Mouse (Mus musculus) stomach, embryonic 14.5 days (tissue): ENCODE measurements at regions not wholly inside any gene's neighbourhood (a gene's known extent, or its start where the extent isn't known, plus 50 kb on each side); places are given as distances from the start of the nearest gene placed in this dataset.

Experiments used
- ATAC-seq: fragments of 200-750 bp; cut with Nextera tagmentation; 2 replicates; pipeline ENCODE4 v1.8.0; 2017; ENCODE audit warnings: low read depth, moderate TSS enrichment; ENCODE audit not compliant: insufficient number of reproducible peaks, insufficient read depth, low FRiP score
- H3K27ac ChIP-seq: fragments of 300-500 bp; sonication (generic); 2 replicates; pipeline ENCODE4 v1.5.1; 2014; ENCODE audit warnings: mild to moderate bottlenecking, low read length, moderate library complexity, mixed read lengths
- H3K27me3 ChIP-seq: fragments of 300-500 bp; sonication (generic); 2 replicates; pipeline ENCODE4 v1.6.1; 2014; ENCODE audit warnings: low read length, control low read depth, mixed read lengths; ENCODE audit not compliant: control insufficient read depth, insufficient read depth
- H3K36me3 ChIP-seq: fragments of 300-500 bp; sonication (generic); 2 replicates; pipeline ENCODE4 v1.6.1; 2014; ENCODE audit warnings: mild to moderate bottlenecking, control low read depth, low read length, moderate library complexity, mixed read lengths; ENCODE audit not compliant: control insufficient read depth, insufficient read depth
- H3K4me1 ChIP-seq: fragments of 300-500 bp; sonication (generic); 2 replicates; pipeline ENCODE4 v1.6.1; 2014; ENCODE audit warnings: low read length, control low read depth, mixed read lengths; ENCODE audit not compliant: control insufficient read depth, insufficient read depth
- H3K4me2 ChIP-seq: fragments of 300-500 bp; sonication (generic); replicated peaks from 2 replicates; pipeline ENCODE4 v1.6.1; 2014; ENCODE audit warnings: low read depth, low read length, control low read depth
- H3K4me3 ChIP-seq: fragments of 300-500 bp; sonication (generic); 2 replicates; pipeline ENCODE4 v1.5.1; 2014; ENCODE audit warnings: low read depth, low read length, control low read depth
- H3K9ac ChIP-seq: fragments of 300-500 bp; sonication (generic); replicated peaks from 2 replicates; pipeline ENCODE4 v1.6.1; 2014; ENCODE audit warnings: low read depth, mild to moderate bottlenecking, control low read depth, low read length, moderate library complexity, mixed read lengths
- H3K9me3 ChIP-seq: fragments of 300-500 bp; sonication (generic); 2 replicates; pipeline ENCODE4 v1.6.1; 2016; ENCODE audit warnings: low read depth, low read length, control low read depth; ENCODE audit not compliant: control insufficient read depth
- WGBS: fragments of 180-500 bp; shearing (Covaris S2); extraction: QIAGEN DNeasy Blood & Tissue Kit; methylation state at CpG from one replicate; pipeline ENCODE4 v1.1.7; 2014; 5-methylcytosine and 5-hydroxymethylcytosine counted together

DNA sequence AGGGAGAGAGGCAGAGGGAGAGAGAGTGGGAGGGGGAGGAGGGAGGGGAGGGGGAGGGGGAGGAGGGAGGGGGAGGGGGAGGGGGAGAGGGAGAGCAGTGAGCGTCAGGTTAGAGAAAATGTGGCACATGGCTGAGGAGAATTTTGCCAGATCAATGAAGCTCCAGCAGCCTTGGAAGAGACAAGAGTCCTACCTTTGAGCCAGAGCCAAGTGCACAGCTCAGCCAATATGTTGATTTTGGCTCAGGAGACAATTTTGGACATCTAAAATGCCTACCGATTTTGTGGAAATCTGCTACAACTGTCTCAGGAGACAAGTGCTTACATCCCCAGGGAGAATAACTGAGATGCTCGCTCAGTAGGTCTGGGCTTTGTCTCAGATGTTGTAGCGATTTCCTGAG is 184.3 kb downstream of the Stk31 start:
- H3K4me3 ChIP-seq: no peak overlapping the region
- no peaks in the 10 kb centered on the region for H3K27me3 ChIP-seq
- H3K36me3 ChIP-seq: no peaks in the 10 kb centered on the region
- ATAC-seq: no peak
- no peaks in the 10 kb centered on the region for H3K4me1 ChIP-seq
- H3K9me3 ChIP-seq: no peaks in the 10 kb centered on the region
- no peak overlapping the region for H3K4me2 ChIP-seq
- 56% methylated on average over 4 of the region's 4 CpGs for WGBS
- H3K27ac ChIP-seq: no peak overlapping the region
- no peak overlapping the region for H3K9ac ChIP-seq

DNA sequence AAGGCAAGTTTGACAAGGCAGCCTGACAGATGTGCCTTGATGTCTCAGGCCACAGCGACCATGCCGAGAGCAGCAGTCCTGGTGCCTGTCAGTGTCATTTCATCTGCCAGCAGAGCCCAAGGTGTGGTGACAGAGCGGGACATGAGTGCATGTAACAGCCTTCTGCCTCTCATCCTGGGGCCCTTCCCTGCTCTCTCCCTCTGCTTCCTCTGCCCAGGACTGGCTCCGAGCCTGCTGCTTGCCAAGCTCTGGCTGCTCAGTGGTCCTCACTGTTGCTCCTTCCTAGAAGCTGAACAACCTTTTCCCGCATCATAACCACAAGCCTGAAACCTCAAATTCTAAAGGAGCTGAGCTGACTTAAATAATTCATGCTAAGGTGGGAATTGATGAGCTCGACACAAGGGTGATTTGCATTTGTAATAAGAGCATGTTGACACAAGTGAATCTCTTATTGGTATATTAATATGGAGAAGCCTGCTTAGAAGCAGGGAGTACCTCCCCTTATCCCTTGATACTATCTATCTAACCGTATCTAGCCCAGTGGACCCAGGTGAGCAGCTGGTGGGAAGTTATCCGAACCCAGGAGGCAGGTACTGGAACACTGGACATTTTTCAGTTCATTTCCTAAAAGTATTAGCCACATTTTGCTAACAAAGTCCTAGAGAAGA is 186.8 kb downstream of the Stk31 start:
- WGBS: 67% methylated on average over 8 of the region's 8 CpGs
- no peak overlapping the region for H3K27ac ChIP-seq

DNA sequence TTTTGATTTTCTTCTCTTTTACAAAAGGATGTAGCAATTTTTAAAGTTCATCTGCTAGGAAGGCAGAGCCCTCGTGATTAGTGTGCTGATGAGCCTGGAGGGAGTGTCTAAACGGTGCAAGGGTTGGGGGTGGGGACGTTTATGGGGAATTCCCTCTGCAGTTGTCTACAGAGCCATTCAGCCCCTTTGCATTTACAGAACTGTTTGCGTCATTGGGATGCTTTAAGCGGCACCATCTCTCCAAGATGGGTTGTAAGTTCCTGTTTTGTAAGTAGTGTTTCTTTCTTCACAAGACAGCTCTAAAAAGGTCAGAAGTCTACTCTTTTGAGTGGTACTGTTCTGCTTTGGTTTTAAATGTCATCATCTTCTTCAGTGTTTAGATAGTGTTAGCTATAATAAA is 191.1 kb downstream of the Stk31 start:
- Histone ChIP-seq H3K9ac (no peak overlapping the region), H3K36me3 (no peaks in the 10 kb centered on the region), H3K27ac (no peak overlapping the region), H3K9me3 (no peaks in the 10 kb centered on the region), H3K4me1 (no peaks in the 10 kb centered on the region), H3K27me3 (no peaks in the 10 kb centered on the region), H3K4me2 (no peak overlapping the region), H3K4me3 (no peak overlapping the region)
- WGBS: 57% methylated on average over 5 of the region's 5 CpGs
- ATAC-seq: no peak

More for the DNA sequence above, 186.8 kb downstream of the Stk31 start:
- Histone ChIP-seq H3K27me3 (no peaks in the 10 kb centered on the region), H3K9ac (no peak overlapping the region), H3K9me3 (no peaks in the 10 kb centered on the region), H3K4me1 (no peaks in the 10 kb centered on the region), H3K4me3 (no peak overlapping the region), H3K36me3 (no peaks in the 10 kb centered on the region), H3K4me2 (no peak overlapping the region)
- no peak for ATAC-seq

DNA sequence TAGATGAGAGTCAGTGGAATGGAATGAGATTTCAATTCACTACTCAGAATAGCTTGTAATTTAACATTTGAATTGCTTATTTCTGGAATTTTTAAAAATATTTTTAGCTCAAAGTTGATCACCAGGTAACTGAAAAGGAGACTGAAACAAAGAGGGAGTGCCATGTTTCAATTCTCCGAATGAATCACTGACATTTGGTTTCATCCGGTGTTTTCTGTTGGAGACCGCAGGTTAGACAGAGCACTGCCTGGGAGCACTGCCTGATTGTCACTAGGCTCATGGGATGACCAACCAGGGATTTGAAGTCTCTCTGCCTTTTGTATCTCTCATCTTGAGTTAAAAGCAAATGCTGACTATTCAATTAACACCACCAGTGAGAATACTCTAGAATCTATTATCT is 193.3 kb downstream of the Stk31 start:
- Histone ChIP-seq H3K9me3 (no peaks in the 10 kb centered on the region), H3K36me3 (no peaks in the 10 kb centered on the region), H3K27me3 (no peaks in the 10 kb centered on the region), H3K4me1 (no peaks in the 10 kb centered on the region), H3K4me3 (no peak overlapping the region), H3K27ac (no peak overlapping the region), H3K4me2 (no peak overlapping the region), H3K9ac (no peak overlapping the region)
- no peak for ATAC-seq
- 95% methylated on average over 3 of the region's 3 CpGs for WGBS

DNA sequence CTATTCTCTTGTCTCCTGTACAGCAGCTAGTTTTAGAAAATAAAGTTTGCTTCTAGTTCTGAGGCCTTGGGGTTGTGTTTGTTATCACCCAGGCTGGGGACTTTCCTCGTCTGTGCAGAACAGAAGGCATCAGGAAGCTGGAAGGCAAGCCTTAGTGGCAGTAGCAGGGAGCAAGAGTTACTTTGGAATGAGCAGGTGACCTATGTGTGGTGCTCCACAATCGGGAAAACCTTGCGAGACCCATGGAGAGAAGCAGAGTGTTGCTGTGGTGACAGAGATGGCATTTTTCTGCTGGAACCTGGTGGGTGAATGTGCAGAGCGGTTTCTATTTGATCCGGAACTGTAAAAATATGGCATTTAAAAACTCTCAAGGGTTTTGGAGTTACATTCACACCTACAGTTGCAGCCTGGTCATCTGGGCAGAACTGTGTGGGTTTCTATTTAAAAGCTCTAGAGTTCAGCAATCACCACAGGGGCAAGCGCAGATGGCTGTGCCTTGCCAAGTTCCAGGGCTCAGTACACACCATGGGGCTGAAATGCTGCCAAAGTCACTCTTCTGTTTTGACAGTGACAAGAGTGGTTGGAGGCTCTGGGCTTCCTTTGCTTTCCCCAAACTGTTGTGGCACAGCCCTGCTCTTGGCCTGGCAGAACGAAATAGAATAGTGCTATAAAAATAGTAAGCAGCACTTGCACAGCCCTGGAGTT is 195.7 kb downstream of the Stk31 start:
- H3K27me3 ChIP-seq: no peaks in the 10 kb centered on the region
- 81% methylated on average over 7 of the region's 7 CpGs for WGBS

DNA sequence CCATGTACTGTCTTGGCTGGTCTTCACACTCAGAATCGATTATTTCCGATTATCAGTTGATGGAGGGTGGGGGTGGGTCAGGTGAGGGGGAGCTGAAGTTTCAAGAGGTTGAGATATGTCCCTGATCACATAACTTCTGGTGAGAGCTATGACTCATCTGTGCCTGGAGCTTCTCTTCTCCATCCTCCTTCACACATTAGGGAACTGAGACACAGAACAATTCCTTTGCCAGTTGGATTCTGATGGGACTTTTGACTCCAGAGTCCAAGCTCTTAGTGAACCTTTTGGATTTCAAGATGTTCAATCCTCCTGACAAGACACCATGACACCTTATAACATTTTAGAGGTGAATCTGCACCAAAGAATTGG is 196.2 kb downstream of the Stk31 start:
- Histone ChIP-seq H3K9ac (no peak overlapping the region), H3K27me3 (no peaks in the 10 kb centered on the region), H3K4me2 (no peak overlapping the region), H3K9me3 (no peaks in the 10 kb centered on the region), H3K27ac (no peak overlapping the region), H3K36me3 (no peaks in the 10 kb centered on the region), H3K4me1 (no peaks in the 10 kb centered on the region), H3K4me3 (no peak overlapping the region)
- WGBS: 94% methylated on average over 2 of the region's 2 CpGs
- no peak for ATAC-seq

More for the DNA sequence above, 195.7 kb downstream of the Stk31 start:
- Histone ChIP-seq H3K9ac (no peak overlapping the region), H3K9me3 (no peaks in the 10 kb centered on the region), H3K4me1 (no peaks in the 10 kb centered on the region), H3K4me3 (no peak overlapping the region), H3K27ac (no peak overlapping the region), H3K4me2 (no peak overlapping the region), H3K36me3 (no peaks in the 10 kb centered on the region)
- no peak for ATAC-seq

DNA sequence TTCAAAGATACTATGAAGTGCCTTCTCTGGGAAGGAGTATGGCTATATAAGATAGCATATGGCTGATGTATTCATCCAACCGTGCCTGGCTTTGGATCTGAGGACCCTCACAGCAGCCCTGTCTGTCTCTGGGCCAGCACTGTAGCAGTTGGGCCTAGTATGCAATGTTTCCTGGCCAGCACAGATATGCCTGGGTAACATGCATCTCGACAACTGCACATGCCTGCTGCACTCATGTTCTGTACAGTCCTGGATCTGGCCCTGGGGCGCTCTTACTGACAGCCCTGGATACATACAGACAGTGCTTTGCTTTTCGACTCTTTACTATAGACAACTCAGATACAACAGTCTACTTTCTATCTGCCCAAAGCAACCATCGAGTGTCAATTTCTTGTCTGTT is 197.3 kb downstream of the Stk31 start:
- Histone ChIP-seq H3K36me3 (no peaks in the 10 kb centered on the region), H3K27me3 (no peaks in the 10 kb centered on the region), H3K4me2 (no peak overlapping the region), H3K27ac (no peak overlapping the region), H3K9me3 (no peaks in the 10 kb centered on the region), H3K9ac (no peak overlapping the region), H3K4me1 (no peaks in the 10 kb centered on the region), H3K4me3 (no peak overlapping the region)
- no peak for ATAC-seq
- 85% methylated on average over 5 of the region's 5 CpGs for WGBS

DNA sequence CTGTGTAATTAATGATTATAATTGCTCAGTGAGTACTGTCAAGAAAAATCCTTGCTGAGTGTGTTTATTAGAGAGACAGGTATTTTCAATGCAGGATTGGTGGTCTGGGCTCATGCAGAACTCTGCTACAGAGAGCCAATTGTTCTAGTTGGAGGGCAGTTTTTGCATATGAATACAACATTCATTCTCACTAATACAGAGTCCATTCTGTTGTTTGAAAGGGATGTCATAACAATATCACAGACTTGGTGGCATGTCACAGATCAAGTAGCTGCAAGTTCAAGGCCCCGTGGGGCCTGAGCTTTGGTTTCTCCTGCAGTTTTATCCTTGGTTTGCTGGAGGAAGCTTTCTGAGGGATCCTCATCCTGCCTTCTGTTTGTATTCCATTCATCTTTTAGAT is 207.8 kb downstream of the Stk31 start:
- H3K4me2 ChIP-seq: no peak overlapping the region
- H3K4me1 ChIP-seq: no peaks in the 10 kb centered on the region
- 56% methylated on average over 1 of the region's 1 CpGs for WGBS
- no peaks in the 10 kb centered on the region for H3K9me3 ChIP-seq
- H3K36me3 ChIP-seq: no peaks in the 10 kb centered on the region
- ATAC-seq: no peak
- no peak overlapping the region for H3K9ac ChIP-seq
- H3K4me3 ChIP-seq: no peak overlapping the region
- H3K27ac ChIP-seq: no peak overlapping the region
- H3K27me3 ChIP-seq: no peaks in the 10 kb centered on the region

DNA sequence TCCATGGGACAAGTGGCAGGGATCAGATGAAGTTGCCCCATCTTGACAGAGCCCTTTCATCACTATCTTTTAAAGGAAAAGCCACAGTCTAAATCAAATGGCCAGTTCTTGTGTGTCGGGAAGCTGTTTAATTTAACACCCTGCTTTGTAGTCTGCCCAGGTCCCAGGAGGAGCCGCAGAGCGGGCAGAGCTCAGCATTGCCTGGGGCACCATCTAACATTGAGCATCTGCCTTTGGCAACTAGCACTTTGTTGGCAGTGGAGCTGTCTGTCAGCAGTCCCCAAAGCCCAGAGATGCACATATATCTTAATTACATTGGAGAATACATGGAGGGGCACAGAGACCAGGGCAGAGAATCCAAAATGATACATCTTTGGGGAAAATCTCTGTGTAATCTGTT is 208.4 kb downstream of the Stk31 start:
- Histone ChIP-seq H3K27me3 (no peaks in the 10 kb centered on the region), H3K36me3 (no peaks in the 10 kb centered on the region), H3K4me2 (no peak overlapping the region), H3K4me1 (no peaks in the 10 kb centered on the region), H3K9ac (no peak overlapping the region), H3K4me3 (no peak overlapping the region), H3K9me3 (no peaks in the 10 kb centered on the region), H3K27ac (no peak overlapping the region)
- no peak for ATAC-seq
- WGBS: 81% methylated on average over 3 of the region's 3 CpGs
